Mouse (Mus musculus) thymus, adult 2 months (tissue): ENCODE results near the gene Islr. TPM values are rescaled to one million over a fixed set of nuclear protein-coding genes. Genes with fewer than 3 reads are reported as not detected.
A peak's percentile ranks its signal among the peaks of the same experiment; 100 is the strongest.

Source experiments
- DNase-seq: peaks from one replicate; pipeline ENCODE4 v3.0.0; 2021
- H3K27ac ChIP-seq: fragments of 200-500 bp; 2 replicates; pipeline ENCODE4 v1.5.1; 2012; ENCODE audit warnings: low read length, control low read depth; ENCODE audit not compliant: control insufficient read depth, insufficient read depth
- H3K27me3 ChIP-seq: fragments of 200-500 bp; 2 replicates; pipeline ENCODE4 v1.6.1; 2012; ENCODE audit warnings: mild to moderate bottlenecking, low read length, moderate library complexity, mixed read lengths; ENCODE audit not compliant: control insufficient read depth, insufficient read depth
- H3K36me3 ChIP-seq: fragments of 200-500 bp; 2 replicates; pipeline ENCODE4 v1.6.1; 2012; ENCODE audit warnings: mild to moderate bottlenecking, low read length, moderate library complexity; ENCODE audit not compliant: control insufficient read depth, insufficient read depth
- H3K4me1 ChIP-seq: fragments of 200-500 bp; replicated peaks from 2 replicates; pipeline ENCODE4 v1.6.1; 2012; ENCODE audit warnings: low read length; ENCODE audit not compliant: control insufficient read depth, insufficient read depth
- H3K4me3 ChIP-seq: fragments of 200-500 bp; 2 replicates; pipeline ENCODE4 v1.5.1; 2012; ENCODE audit warnings: mild to moderate bottlenecking, low read length, control low read depth, moderate library complexity; ENCODE audit not compliant: control insufficient read depth, insufficient read depth
- CTCF ChIP-seq: fragments of 200-500 bp; IDR thresholded peaks from 2 replicates; pipeline ENCODE4 v1.5.1; 2012; ENCODE audit warnings: mild to moderate bottlenecking, control low read depth, low read length, moderate library complexity, borderline replicate concordance; ENCODE audit not compliant: control insufficient read depth, poor library complexity, insufficient read depth; ENCODE audit errors: extremely low read depth
- POLR2A ChIP-seq: fragments of 200-500 bp; IDR thresholded peaks from 2 replicates; pipeline ENCODE4 v1.6.1; 2012; ENCODE audit warnings: mild to moderate bottlenecking, low read length, control low read depth, moderate library complexity; ENCODE audit not compliant: control insufficient read depth, poor library complexity, insufficient read depth; ENCODE audit errors: extremely low read depth
- WGBS: fragments of 180-500 bp; shearing (Covaris S2); methylation state at CpG from one replicate; pipeline ENCODE4 v1.1.7; 2018; 5-methylcytosine and 5-hydroxymethylcytosine counted together
- polyA plus RNA-seq: library from polyadenylated mRNA; depleted of rRNA; stranded (reverse); fragments of >200 nt; gene quantifications from 2 replicates; pipeline ENCODE4 v1.2.3, GENCODE M21; 2012

The Islr gene
- polyA plus RNA-seq, 1 experiment, result 32.2 TPM

DNA sequence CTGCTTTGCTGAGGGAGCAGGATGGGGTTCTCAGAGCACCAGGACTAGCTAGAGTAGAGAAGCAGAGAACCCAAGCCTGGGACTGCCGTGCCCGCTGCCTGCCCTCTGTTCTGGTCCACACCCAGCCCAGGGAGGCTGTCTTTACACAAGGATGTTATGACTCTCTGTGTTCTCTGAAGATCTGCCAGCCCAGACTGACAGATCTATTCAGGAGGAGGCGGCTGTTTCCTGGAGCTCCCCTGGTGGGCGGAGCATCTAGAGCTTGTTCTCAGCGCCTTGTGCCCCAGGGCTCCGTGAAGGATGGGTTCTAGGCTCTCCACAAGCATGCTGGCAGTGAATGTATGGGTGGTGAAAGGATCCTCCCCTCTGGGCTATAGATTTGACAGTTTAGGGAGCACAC, 64.2 kb downstream of the Islr start:
- TF ChIP-seq POLR2A (no peak), CTCF (no peak)
- H3K27me3 ChIP-seq, result no peaks in the 10 kb centered on the region; the same call in 1 of the 2 replicates
- H3K27ac ChIP-seq, result no peak overlapping the region
- H3K4me1 ChIP-seq, result peaks cover 4% of the 10 kb centered on the region
- no peak overlapping the region for H3K4me3 ChIP-seq
- H3K36me3 ChIP-seq, result no peaks in the 10 kb centered on the region
- peak; percentile 43 for DNase-seq
- WGBS, result 13% methylated on average over 6 of the region's 6 CpGs

DNA sequence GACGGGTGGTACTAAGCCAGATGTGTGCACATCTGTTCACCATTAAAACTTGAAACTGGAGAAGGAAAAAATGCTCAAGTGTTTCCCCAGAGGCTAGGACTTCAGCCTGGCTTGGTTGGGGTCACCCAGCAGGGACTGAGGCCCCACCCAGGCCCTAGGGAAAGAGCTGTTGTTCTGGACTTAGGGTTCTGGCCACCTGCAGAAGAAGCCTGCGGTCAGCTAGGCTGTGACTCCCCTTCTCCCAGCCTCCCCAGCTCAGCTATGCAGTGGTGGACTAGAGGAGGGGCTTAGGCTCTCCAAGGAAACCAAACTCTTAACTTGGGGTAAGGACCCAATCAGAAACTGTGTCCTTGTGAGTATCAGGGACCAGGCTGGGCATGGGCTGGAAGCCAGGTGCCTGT, 68.2 kb downstream of the Islr start:
- DNase-seq, result no peak
- peaks cover 20% of the 10 kb centered on the region for H3K4me1 ChIP-seq
- WGBS, result 43% methylated on average over 2 of the region's 2 CpGs
- H3K36me3 ChIP-seq, result no peaks in the 10 kb centered on the region
- H3K27me3 ChIP-seq, result no peaks in the 10 kb centered on the region; the same call in 1 of the 2 replicates
- H3K4me3 ChIP-seq, result no peak overlapping the region
- no peak overlapping the region for H3K27ac ChIP-seq
- TF ChIP-seq CTCF (no peak), POLR2A (no peak)

GRCm38 (mm10) chr9:58134906-58135305, 69.2 kb downstream of the Islr start:
- Histone ChIP-seq H3K27me3 (no peaks in the 10 kb centered on the region; the same call in 1 of the 2 replicates), H3K4me3 (no peak overlapping the region), H3K4me1 (peaks cover 20% of the 10 kb centered on the region), H3K27ac (no peak overlapping the region), H3K36me3 (no peaks in the 10 kb centered on the region)
- no peak for DNase-seq
- TF ChIP-seq POLR2A (no peak), CTCF (no peak)
- 26% methylated on average over 7 of the region's 7 CpGs for WGBS

DNA sequence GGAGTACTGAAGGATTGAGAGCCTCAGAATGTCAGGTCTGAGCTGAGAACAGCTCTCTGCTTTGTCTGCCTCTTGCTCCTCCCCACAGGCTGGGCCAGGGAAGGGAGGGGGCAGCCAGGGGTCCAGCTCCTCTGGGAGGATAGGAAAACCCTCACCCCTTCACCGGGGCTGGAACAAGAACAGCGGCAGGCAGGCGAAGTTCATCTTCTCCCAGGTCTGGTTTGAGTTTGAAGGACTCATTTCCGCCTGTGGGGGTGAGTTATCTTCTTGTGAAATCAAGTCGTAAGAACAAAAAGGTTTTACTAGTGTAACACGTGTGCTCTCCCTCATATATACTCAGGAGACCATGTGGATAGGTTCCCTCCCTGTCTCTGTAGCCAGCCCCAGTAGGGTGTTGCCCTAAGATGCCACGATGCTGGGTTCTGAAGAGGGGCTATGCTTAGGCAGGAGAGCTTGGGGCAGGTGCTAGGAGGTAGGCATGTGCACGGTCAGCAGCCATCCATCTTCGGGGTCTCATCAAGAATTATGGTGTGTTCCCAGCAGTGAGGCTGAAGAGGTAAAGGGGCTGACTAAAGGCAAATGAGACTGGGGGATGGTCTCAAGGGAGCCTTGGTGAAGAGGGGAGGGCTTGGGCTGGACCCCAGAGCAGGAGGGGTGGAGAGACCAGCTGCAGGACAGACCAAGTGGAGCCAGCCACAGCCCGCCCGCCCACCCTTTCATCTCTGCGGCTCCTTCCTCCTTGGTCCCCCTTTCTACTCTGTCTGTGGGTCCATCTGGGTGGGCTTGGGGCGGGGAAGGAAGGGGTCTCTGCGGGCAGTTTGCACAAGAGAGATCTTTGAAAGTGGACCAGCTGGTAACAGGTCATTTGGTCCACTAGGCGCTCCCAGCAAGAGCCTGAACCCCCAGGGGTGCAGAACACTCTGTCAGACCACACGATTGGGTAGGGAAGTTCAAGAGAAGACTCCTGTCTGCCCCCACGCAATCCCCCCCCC, 69.9 kb downstream of the Islr start:
- Histone ChIP-seq H3K27me3 (no peaks in the 10 kb centered on the region; the same call in 1 of the 2 replicates), H3K4me3 (no peak overlapping the region), H3K4me1 (peaks cover 16% of the 10 kb centered on the region), H3K36me3 (no peaks in the 10 kb centered on the region), H3K27ac (no peak overlapping the region)
- peak; percentile 38 for DNase-seq
- WGBS, result 10% methylated on average over 17 of the region's 17 CpGs
- TF ChIP-seq POLR2A (no peak), CTCF (no peak)

DNA sequence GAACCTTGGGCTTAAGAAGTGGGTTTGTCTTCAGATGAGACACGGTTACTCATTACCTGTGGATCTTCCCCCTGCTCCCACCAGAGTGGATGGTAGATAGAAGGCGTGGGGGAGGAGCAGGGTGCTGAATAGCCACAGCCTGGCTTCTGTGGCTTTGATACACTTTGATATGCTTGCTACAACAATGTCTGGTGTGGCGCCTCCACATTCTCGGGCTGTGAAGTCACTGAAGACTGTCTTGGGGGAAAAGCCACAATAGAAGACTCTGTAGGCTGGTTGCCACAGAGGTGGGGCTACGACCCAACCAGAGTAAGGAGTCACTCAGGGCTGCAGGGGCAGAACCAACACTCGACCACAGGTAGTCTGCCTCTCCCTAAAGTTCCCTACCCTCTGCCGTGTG, 72.4 kb downstream of the Islr start:
- Histone ChIP-seq H3K4me1 (peaks cover 16% of the 10 kb centered on the region), H3K27ac (no peak overlapping the region), H3K4me3 (no peak overlapping the region), H3K27me3 (peaks cover 3% of the 10 kb centered on the region; the same call in 1 of the 2 replicates), H3K36me3 (no peaks in the 10 kb centered on the region)
- TF ChIP-seq POLR2A, result no peak
- TF ChIP-seq CTCF, result no peak
- WGBS, result 8% methylated on average over 7 of the region's 7 CpGs
- DNase-seq, result peak; percentile 14

DNA sequence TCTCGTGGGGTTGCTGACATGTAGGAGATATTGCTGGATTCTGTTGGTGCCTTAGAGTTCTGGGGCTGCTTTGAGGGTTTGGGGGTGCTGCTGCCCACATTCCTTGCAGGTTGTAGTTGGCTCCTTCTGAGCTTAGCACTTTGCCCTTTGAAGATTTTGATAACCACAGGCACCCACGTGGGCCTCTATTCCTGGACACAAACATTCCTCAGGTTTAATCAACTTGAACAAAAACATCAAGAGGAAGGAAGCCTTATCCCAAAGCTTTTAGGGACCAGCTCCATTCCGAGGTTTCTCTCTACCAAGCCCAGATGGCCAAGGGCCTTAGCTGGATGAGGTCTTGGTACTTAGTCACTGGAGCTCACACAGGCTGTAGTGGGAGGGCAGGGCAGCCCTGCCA, 73.2 kb downstream of the Islr start:
- TF ChIP-seq CTCF (no peak), POLR2A (no peak)
- H3K27ac ChIP-seq, result no peak overlapping the region
- H3K4me3 ChIP-seq, result no peak overlapping the region
- 41% methylated on average over 3 of the region's 3 CpGs for WGBS
- no peaks in the 10 kb centered on the region for H3K36me3 ChIP-seq
- H3K4me1 ChIP-seq, result peaks cover 16% of the 10 kb centered on the region
- no peak for DNase-seq
- H3K27me3 ChIP-seq, result peaks cover 3% of the 10 kb centered on the region; the same call in 1 of the 2 replicates
